Mouse (Mus musculus) thymus, adult 18-20 months (tissue): ENCODE results near the gene Trmt10b.
A peak's percentile ranks its signal among the peaks of the same experiment; 100 is the strongest.

Source experiments
- DNase-seq, 2 experiments: peaks; one replicate each; pipeline ENCODE4 v3.0.0; 2022; ENCODE audit warnings: mixed read lengths in 2 of 2

Gene Trmt10b

DNA sequence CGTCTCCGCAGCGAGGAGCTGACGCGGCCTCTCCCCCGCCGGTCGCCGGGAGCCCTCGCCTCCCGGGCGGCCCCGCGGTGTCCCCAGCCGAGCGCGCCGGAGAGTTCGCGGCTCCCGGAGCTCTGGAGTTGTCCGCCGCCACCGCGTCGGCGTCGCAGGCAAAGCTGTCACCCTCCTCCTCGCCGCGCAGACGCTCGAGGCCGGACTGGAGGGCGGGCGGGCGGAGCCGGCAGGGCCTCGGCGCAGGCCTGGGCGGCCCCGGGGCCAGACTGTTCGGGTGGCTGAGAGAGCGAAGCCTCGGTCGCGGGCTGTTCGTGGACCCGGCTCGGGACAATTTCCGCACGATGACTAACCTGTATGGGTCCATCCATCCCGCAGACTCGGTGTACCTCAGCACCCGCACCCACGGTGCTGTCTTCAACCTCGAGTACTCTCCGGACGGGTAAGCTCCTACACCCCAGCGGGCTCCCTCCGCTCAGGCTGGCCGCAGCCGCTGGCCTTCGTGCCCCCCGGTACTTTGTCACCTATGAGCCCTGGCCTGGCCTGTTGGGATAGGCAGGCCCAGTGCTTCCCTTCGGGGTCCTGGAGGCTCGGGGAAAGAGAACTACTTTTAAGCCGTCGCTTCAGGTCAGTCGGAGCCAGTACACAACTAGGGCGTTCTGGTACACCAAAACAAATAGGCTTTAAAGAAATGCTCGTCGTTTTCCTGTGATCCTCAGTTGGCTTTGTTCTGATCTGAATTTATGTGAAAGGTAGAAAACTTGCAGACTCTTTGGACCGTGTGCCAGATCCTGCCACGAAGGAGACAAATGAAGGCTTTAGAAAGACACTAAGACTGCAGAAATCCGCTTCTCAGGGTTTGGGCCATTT, 45.6 kb downstream of the Trmt10b start, which contains the start of gene Exosc3:
Gene Exosc3 (minus strand): TSS at position 447 of the 870 bp plus-strand sequence.
- DNase-seq, result peak; percentile 35 to 37

DNA sequence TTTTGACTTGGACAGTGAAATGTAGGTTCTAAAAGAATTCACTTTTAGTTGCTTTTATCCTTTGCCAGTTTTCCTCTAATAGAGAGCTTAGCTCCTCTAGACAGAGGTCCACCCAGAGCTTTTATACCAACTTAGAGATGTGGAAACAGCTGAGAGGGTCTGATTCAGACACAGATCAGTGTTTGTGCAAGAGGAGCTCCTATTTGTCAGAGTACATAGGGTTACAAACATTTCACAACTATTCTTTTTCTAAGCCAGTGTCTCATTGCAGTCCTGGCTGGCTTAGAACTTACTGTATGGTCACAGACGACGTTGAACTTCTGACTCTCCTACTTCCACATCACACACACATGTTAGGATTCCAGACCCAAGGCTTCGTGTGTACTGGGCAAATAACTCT, 59.7 kb downstream of the Trmt10b start:
- no peak for DNase-seq
